Mouse (Mus musculus) cerebellum, adult 2 months (tissue): ENCODE data around the gene 4930539E08Rik.
A peak's percentile ranks its signal among the peaks of the same experiment; 100 is the strongest.

ENCODE experiments used
- CTCF ChIP-seq: fragments of 200-500 bp; IDR thresholded peaks from 2 replicates; pipeline ENCODE4 v1.5.1; 2011; ENCODE audit warnings: low read depth, mild to moderate bottlenecking, control low read depth, low read length, moderate library complexity, borderline replicate concordance; ENCODE audit not compliant: insufficient read depth
- POLR2A ChIP-seq: fragments of 200-500 bp; IDR thresholded peaks from 2 replicates; pipeline ENCODE4 v1.6.1; 2011; ENCODE audit warnings: low read length, control low read depth, borderline replicate concordance; ENCODE audit not compliant: insufficient read depth

- no peak for TF ChIP-seq CTCF
- TF ChIP-seq POLR2A, result peak; percentile 90
Measured at GRCm38 (mm10) chr17:28951831-28952799, 37.0 kb upstream of the 4930539E08Rik start, which contains the start of gene Kctd20.
